Mouse (Mus musculus): Measurements from ENCODE around the gene Ing3. TPM values are rescaled to one million over a fixed set of nuclear protein-coding genes. Genes with fewer than 3 reads are reported as not detected.
A peak's percentile ranks its signal among the peaks of the same experiment; 100 is the strongest.

The Ing3 gene
- polyA plus RNA-seq, 1 experiment = 11.0 TPM

DNA sequence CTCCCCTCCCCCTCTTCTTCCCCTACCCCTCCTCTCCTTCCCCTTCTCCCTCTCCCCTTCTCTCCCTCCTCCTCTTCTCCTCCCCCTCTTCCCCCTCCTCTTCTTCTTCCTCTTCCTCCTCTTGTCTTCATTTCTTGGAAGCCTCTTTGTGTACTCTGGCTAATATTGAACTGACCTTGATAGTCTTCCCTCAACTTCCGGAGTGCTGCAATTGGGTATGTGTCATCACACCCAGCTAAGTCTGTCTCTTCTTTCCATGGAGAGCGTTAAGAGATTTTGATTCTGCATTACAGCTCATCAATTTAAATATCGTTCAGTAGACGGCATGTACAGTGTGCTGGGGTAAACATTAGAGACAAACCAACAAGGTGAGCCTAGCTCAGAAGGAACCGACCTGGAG lies 62.7 kb downstream of the Ing3 start:
- H3K4me1 ChIP-seq (ENCODE audit: control insufficient read depth, insufficient read depth, low read length) = no peaks in the 10 kb centered on the region
- H3K27ac ChIP-seq (ENCODE audit: insufficient read depth, low read depth, low read length) = no peak overlapping the region
- peak; percentile 39 for DNase-seq
- no peak for TF ChIP-seq CTCF (conservative IDR thresholded peaks at IDR 0.05; ENCODE audit: insufficient read depth, insufficient read length, low read depth, low read length)
- no peak for TF ChIP-seq POLR2A (IDR thresholded peaks at IDR 0.05; ENCODE audit: low read depth, low read length)
- no peak overlapping the region for H3K4me3 ChIP-seq (ENCODE audit: insufficient read depth, low read depth, low read length)
- H3K36me3 ChIP-seq (ENCODE audit: control insufficient read depth, insufficient read depth, low read length) = no peaks in the 10 kb centered on the region
- whole genome bisulfite sequencing = 57% methylated on average over 5 of the region's 5 CpGs
- no peaks in the 10 kb centered on the region for H3K27me3 ChIP-seq (replicated peaks; ENCODE audit: control insufficient read depth, insufficient read depth, low read length)

GRCm38 (mm10) chr6:22012501-22012900 lies 63.1 kb downstream of the Ing3 start:
- Histone ChIP-seq H3K27ac (ENCODE audit: insufficient read depth, low read depth, low read length) (no peak overlapping the region), H3K27me3 (replicated peaks; ENCODE audit: control insufficient read depth, insufficient read depth, low read length) (no peaks in the 10 kb centered on the region), H3K4me1 (ENCODE audit: control insufficient read depth, insufficient read depth, low read length) (no peaks in the 10 kb centered on the region), H3K4me3 (ENCODE audit: insufficient read depth, low read depth, low read length) (no peak overlapping the region), H3K36me3 (ENCODE audit: control insufficient read depth, insufficient read depth, low read length) (no peaks in the 10 kb centered on the region)
- WGBS = 67% methylated on average over 5 of the region's 5 CpGs
- TF ChIP-seq CTCF (conservative IDR thresholded peaks at IDR 0.05; ENCODE audit: insufficient read depth, insufficient read length, low read depth, low read length) (no peak), POLR2A (IDR thresholded peaks at IDR 0.05; ENCODE audit: low read depth, low read length) (no peak)
- DNase-seq = no peak

DNA sequence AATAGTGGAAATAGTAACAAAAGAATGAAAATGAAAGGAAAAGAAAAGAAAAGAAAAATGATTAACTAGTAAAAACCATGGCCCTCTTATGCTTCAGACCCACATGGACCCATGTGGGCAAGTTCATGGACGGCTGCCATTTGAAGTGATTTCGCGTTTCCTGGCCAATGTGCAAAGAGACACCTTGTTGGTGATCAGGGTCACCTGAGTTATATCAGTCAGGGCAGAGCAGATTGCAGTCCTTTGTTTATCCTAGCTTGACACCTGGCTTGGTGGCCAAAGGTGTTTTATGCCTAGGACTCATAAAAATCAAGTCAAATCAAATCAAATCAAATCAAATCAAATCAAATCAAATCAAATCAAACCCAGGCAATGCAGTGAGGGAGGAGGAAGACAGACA lies 64.0 kb downstream of the Ing3 start:
- no peaks in the 10 kb centered on the region for H3K4me1 ChIP-seq (ENCODE audit: control insufficient read depth, insufficient read depth, low read length)
- H3K4me3 ChIP-seq (ENCODE audit: insufficient read depth, low read depth, low read length) = no peak overlapping the region
- WGBS = 95% methylated on average over 3 of the region's 3 CpGs
- no peaks in the 10 kb centered on the region for H3K36me3 ChIP-seq (ENCODE audit: control insufficient read depth, insufficient read depth, low read length)
- no peak overlapping the region for H3K27ac ChIP-seq (ENCODE audit: insufficient read depth, low read depth, low read length)
- H3K27me3 ChIP-seq (replicated peaks; ENCODE audit: control insufficient read depth, insufficient read depth, low read length) = no peaks in the 10 kb centered on the region
- no peak for DNase-seq
- TF ChIP-seq CTCF (conservative IDR thresholded peaks at IDR 0.05; ENCODE audit: insufficient read depth, insufficient read length, low read depth, low read length) (no peak), POLR2A (IDR thresholded peaks at IDR 0.05; ENCODE audit: low read depth, low read length) (no peak)

DNA sequence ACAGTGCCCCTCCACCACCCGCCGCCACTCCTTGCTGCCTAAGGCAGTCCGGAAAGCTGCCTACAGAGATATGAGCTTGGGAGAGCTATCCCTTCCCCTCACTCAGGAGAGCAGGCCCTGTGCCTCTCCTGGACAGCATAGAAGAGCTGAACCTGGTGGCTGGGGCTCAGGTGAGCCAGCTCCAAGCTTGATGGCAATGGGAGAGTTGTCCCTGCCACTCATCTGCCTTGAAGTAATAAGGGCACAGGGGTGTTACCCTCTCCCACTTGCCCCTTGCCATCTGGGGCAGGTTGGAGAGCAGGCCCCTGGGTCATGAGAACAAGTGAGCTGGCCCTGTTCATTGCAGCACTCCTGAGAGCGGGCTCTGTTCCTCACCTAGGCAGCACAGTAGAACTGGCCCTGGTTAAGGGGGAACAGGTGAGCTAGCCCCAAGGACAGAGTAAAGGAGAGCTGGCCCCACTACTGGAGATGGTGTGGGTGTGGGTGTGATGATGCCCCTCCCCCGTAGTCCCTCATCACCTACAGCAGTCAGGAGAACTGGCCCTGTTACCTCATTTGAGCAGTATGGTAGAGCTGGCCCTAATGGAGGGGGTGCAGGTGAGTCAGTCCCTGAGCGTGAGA lies 65.0 kb downstream of the Ing3 start:
- H3K4me3 ChIP-seq (ENCODE audit: insufficient read depth, low read depth, low read length) = no peak overlapping the region
- no peaks in the 10 kb centered on the region for H3K27me3 ChIP-seq (replicated peaks; ENCODE audit: control insufficient read depth, insufficient read depth, low read length)
- H3K27ac ChIP-seq (ENCODE audit: insufficient read depth, low read depth, low read length) = no peak overlapping the region
- no peaks in the 10 kb centered on the region for H3K36me3 ChIP-seq (ENCODE audit: control insufficient read depth, insufficient read depth, low read length)
- TF ChIP-seq CTCF (conservative IDR thresholded peaks at IDR 0.05; ENCODE audit: insufficient read depth, insufficient read length, low read depth, low read length) (no peak), POLR2A (IDR thresholded peaks at IDR 0.05; ENCODE audit: low read depth, low read length) (no peak)
- no peaks in the 10 kb centered on the region for H3K4me1 ChIP-seq (ENCODE audit: control insufficient read depth, insufficient read depth, low read length)
- DNase-seq = no peak
- 97% methylated on average over 6 of the region's 6 CpGs for WGBS

DNA sequence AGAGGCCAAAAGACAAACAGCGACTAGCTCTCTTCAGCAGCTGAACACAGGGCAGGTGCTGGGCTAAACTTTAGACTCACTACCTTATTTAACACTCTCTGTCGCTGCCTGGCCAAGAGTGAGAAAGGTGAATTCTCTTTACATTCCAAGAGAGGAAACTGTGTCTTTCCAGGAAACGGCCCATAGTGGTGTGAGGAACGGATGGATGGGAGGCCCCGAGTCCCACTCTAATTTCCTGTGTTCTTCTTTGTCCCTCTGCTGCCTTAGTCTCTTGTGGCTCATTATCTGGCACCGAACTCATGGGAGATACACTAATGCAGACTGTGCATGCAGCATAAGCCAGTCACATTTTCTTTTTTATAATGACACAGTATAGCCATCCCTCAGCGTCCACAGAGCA lies 68.3 kb downstream of the Ing3 start:
- WGBS = 58% methylated on average over 7 of the region's 7 CpGs
- no peaks in the 10 kb centered on the region for H3K27me3 ChIP-seq (replicated peaks; ENCODE audit: control insufficient read depth, insufficient read depth, low read length)
- H3K36me3 ChIP-seq (ENCODE audit: control insufficient read depth, insufficient read depth, low read length) = no peaks in the 10 kb centered on the region
- H3K4me3 ChIP-seq (ENCODE audit: insufficient read depth, low read depth, low read length) = no peak overlapping the region
- no peak for DNase-seq
- peaks cover 3% of the 10 kb centered on the region; the same call in 1 of the 2 replicates for H3K4me1 ChIP-seq (ENCODE audit: control insufficient read depth, insufficient read depth, low read length)
- no peak overlapping the region for H3K27ac ChIP-seq (ENCODE audit: insufficient read depth, low read depth, low read length)
- no peak for TF ChIP-seq POLR2A (IDR thresholded peaks at IDR 0.05; ENCODE audit: low read depth, low read length)
- no peak for TF ChIP-seq CTCF (conservative IDR thresholded peaks at IDR 0.05; ENCODE audit: insufficient read depth, insufficient read length, low read depth, low read length)

- TF ChIP-seq CTCF (conservative IDR thresholded peaks at IDR 0.05; ENCODE audit: insufficient read depth, insufficient read length, low read depth, low read length) (no peak), POLR2A (IDR thresholded peaks at IDR 0.05; ENCODE audit: low read depth, low read length) (no peak)
- H3K4me3 ChIP-seq (ENCODE audit: insufficient read depth, low read depth, low read length) = no peak overlapping the region
- H3K27me3 ChIP-seq (replicated peaks; ENCODE audit: control insufficient read depth, insufficient read depth, low read length) = no peaks in the 10 kb centered on the region
- H3K4me1 ChIP-seq (ENCODE audit: control insufficient read depth, insufficient read depth, low read length) = peaks cover 3% of the 10 kb centered on the region; the same call in 1 of the 2 replicates
- H3K36me3 ChIP-seq (ENCODE audit: control insufficient read depth, insufficient read depth, low read length) = no peaks in the 10 kb centered on the region
- DNase-seq = no peak
- 64% methylated on average over 8 of the region's 8 CpGs for WGBS
- H3K27ac ChIP-seq (ENCODE audit: insufficient read depth, low read depth, low read length) = no peak overlapping the region
Measured at GRCm38 (mm10) chr6:22018768-22019445, 69.5 kb downstream of the Ing3 start.

DNA sequence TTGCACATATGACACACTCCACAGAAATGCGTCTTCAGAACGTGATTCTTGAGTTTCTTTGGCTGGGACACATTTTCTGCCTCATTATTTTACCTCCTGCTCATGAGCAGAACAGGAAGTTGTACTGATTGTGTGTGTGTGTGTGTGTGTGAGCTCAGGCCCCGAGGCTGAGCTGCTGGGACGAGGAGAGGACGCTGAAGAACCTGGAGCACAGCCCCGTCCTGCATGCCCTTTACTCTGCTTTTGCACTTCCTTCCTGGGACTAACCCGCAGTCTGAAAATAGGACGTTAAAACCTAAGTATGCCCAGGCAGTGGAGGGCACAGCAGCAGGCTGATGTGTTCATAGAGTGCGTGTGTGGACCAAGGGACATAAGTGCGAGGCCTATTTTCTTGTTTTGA lies 70.3 kb downstream of the Ing3 start:
- 33% methylated on average over 10 of the region's 10 CpGs for WGBS
- Histone ChIP-seq H3K27me3 (replicated peaks; ENCODE audit: control insufficient read depth, insufficient read depth, low read length) (no peaks in the 10 kb centered on the region), H3K4me1 (ENCODE audit: control insufficient read depth, insufficient read depth, low read length) (peaks cover 3% of the 10 kb centered on the region; the same call in 1 of the 2 replicates), H3K27ac (ENCODE audit: insufficient read depth, low read depth, low read length) (peak overlapping the region; percentile 12; the same call in 1 of the 2 replicates), H3K4me3 (ENCODE audit: insufficient read depth, low read depth, low read length) (no peak overlapping the region), H3K36me3 (ENCODE audit: control insufficient read depth, insufficient read depth, low read length) (no peaks in the 10 kb centered on the region)
- DNase-seq = peak; percentile 34
- no peak for TF ChIP-seq CTCF (conservative IDR thresholded peaks at IDR 0.05; ENCODE audit: insufficient read depth, insufficient read length, low read depth, low read length)
- TF ChIP-seq POLR2A (IDR thresholded peaks at IDR 0.05; ENCODE audit: low read depth, low read length) = no peak
